Mouse (Mus musculus): Measurements from ENCODE around the gene Tmcc3. TPM values are rescaled to one million over a fixed set of nuclear protein-coding genes. Genes with fewer than 3 reads are reported as not detected.

Tmcc3 gene
- total and polyA plus RNA-seq, 3 experiments = 11.3 to 30.1 (median 23.1) TPM

GRCm38 (mm10) chr10:94622281-94622680 lies 310.5 kb downstream of the Tmcc3 start:
- Histone ChIP-seq H3K27me3 (replicated peaks) (peaks cover 18% of the 10 kb centered on the region), H3K9me3 (replicated peaks; ENCODE audit: low read length) (no peaks in the 10 kb centered on the region), H3K36me3 (replicated peaks in 1 of 2; ENCODE audit: control insufficient read depth in 1 of 2, insufficient read depth in 1 of 2, low read length in 1 of 2) (no peaks in the 10 kb centered on the region), H3K4me2 (ENCODE audit: insufficient read depth, low read depth, poor library complexity, severe bottlenecking) (no peak overlapping the region), H3K4me3 (replicated peaks in 1 of 3; ENCODE audit: low read depth in 2 of 3, low read length in 2 of 3, poor library complexity in 1 of 3) (no peak overlapping the region), H3K9ac (ENCODE audit: insufficient read depth, low read depth) (no peak overlapping the region), H3K27ac (ENCODE audit: insufficient read depth, low read depth) (no peak overlapping the region), H3K79me2 (replicated peaks; ENCODE audit: control insufficient read depth, extremely low read depth, insufficient read depth, poor library complexity, severe bottlenecking) (no peaks in the 10 kb centered on the region), H3K4me1 (ENCODE audit: control insufficient read depth in 1 of 2, insufficient read depth in 2 of 2) (peaks cover 7 to 21% of the 10 kb centered on the region in 2 experiments)
- in situ Hi-C loops (cut with MboI; ENCODE audit: low pct_ligation_motif_present, low pct_unique_long_range_greater_than_20kb, low sequenced_read_pairs) (loop anchor here (5.0 kb wide), 1 partner anchor 330 kb away; no protein-coding TSS in a partner anchor), dilution Hi-C loops (cut with MboI; ENCODE audit: extremely low pct_ligation_motif_present, extremely low pct_unique_long_range_greater_than_20kb, low sequenced_read_pairs) (no loop called here)
- no peak for DNase-seq (ENCODE audit: extremely low read depth)
- TF ChIP-seq MAFK (IDR thresholded peaks at IDR 0.05; ENCODE audit: insufficient replicate concordance, low read length) (no peak), TBP (conservative IDR thresholded peaks at IDR 0.05; ENCODE audit: low read depth, low read length) (no peak), HCFC1 (IDR thresholded peaks at IDR 0.05; ENCODE audit: low read depth, low read length) (no peak), USF2 (conservative IDR thresholded peaks at IDR 0.05; ENCODE audit: low read depth, low read length) (no peak), MAX (IDR thresholded peaks at IDR 0.05; ENCODE audit: low read length) (no peak), TCF12 (IDR thresholded peaks at IDR 0.05; ENCODE audit: low read depth, low read length) (no peak), EP300 (IDR thresholded peaks at IDR 0.05; ENCODE audit: low read length) (no peak), POLR2A (IDR thresholded peaks at IDR 0.05; ENCODE audit: low read depth, low read length) (no peak), JUND (conservative IDR thresholded peaks at IDR 0.05; ENCODE audit: low read depth, low read length) (no peak)

- Histone ChIP-seq H3K9me3 (replicated peaks; ENCODE audit: low read length) (no peaks in the 10 kb centered on the region), H3K79me2 (replicated peaks; ENCODE audit: control insufficient read depth, extremely low read depth, insufficient read depth, poor library complexity, severe bottlenecking) (no peaks in the 10 kb centered on the region), H3K27me3 (replicated peaks) (peaks cover 15% of the 10 kb centered on the region), H3K4me2 (ENCODE audit: insufficient read depth, low read depth, poor library complexity, severe bottlenecking) (no peak overlapping the region), H3K36me3 (replicated peaks in 1 of 2; ENCODE audit: control insufficient read depth in 1 of 2, insufficient read depth in 1 of 2, low read length in 1 of 2) (no peaks in the 10 kb centered on the region), H3K9ac (ENCODE audit: insufficient read depth, low read depth) (no peak overlapping the region), H3K4me3 (replicated peaks in 1 of 3; ENCODE audit: low read depth in 2 of 3, low read length in 2 of 3, poor library complexity in 1 of 3) (no peak overlapping the region), H3K27ac (ENCODE audit: insufficient read depth, low read depth) (no peak overlapping the region), H3K4me1 (ENCODE audit: control insufficient read depth in 1 of 2, insufficient read depth in 2 of 2) (peaks cover 7 to 21% of the 10 kb centered on the region in 2 experiments)
- in situ Hi-C loops (cut with MboI; ENCODE audit: low pct_ligation_motif_present, low pct_unique_long_range_greater_than_20kb, low sequenced_read_pairs) (loop anchor here (5.0 kb wide), 1 partner anchor 329 kb away; no protein-coding TSS in a partner anchor), dilution Hi-C loops (cut with MboI; ENCODE audit: extremely low pct_ligation_motif_present, extremely low pct_unique_long_range_greater_than_20kb, low sequenced_read_pairs) (no loop called here)
- no peak for DNase-seq (ENCODE audit: extremely low read depth)
- TF ChIP-seq NRF1 (IDR thresholded peaks at IDR 0.05; ENCODE audit: low read depth, low read length) = no peak
- TF ChIP-seq MAX (IDR thresholded peaks at IDR 0.05; ENCODE audit: low read length) = no peak
- TF ChIP-seq HCFC1 (IDR thresholded peaks at IDR 0.05; ENCODE audit: low read depth, low read length) = no peak
These were observed 311.1 kb downstream of the Tmcc3 start for GRCm38 (mm10) chr10:94622828-94623227.

DNA sequence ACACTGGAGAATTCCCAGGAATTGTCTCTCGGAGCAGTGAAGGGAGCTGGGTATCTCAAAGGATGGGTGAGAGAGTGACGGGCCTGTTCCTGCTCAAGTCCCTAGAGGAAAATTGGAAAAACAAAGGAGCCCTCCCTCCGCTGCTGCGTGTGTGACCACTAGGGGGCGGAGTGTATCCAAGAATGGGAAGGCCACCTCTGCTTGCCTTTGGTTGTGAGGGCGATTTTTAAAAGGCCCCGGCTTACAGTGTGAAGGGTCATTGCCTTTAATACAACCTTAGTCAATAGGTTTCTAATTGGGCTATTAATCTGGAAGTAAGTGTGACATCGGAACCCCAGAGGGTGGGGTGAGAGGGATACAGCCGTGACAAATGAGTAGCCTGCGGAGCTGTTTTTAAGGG lies 311.9 kb downstream of the Tmcc3 start:
- H3K79me2 ChIP-seq (replicated peaks; ENCODE audit: control insufficient read depth, extremely low read depth, insufficient read depth, poor library complexity, severe bottlenecking) = no peaks in the 10 kb centered on the region
- H3K4me3 ChIP-seq (replicated peaks in 1 of 3; ENCODE audit: low read depth in 2 of 3, low read length in 2 of 3, poor library complexity in 1 of 3) = no peak overlapping the region
- H3K4me1 ChIP-seq (ENCODE audit: control insufficient read depth in 1 of 2, insufficient read depth in 2 of 2) = peaks cover 7 to 21% of the 10 kb centered on the region in 2 experiments
- in situ Hi-C loops (cut with MboI; ENCODE audit: low pct_ligation_motif_present, low pct_unique_long_range_greater_than_20kb, low sequenced_read_pairs) = loop anchor here (5.0 kb wide), 1 partner anchor 329 kb away; no protein-coding TSS in a partner anchor
- H3K9me3 ChIP-seq (replicated peaks; ENCODE audit: low read length) = no peaks in the 10 kb centered on the region
- 0 out of 2 replicates have a peak, but pooled peaks have one; percentile 11 for TF ChIP-seq TCF12 (IDR thresholded peaks at IDR 0.05; ENCODE audit: low read depth, low read length)
- peak; percentile 62; the same call in 1 of the 2 replicates for TF ChIP-seq MAZ (IDR thresholded peaks at IDR 0.05; ENCODE audit: low read depth, low read length)
- peak; percentile 76 for TF ChIP-seq ZC3H11A (IDR thresholded peaks at IDR 0.05; ENCODE audit: low read depth, low read length)
- no peak for TF ChIP-seq PAX5 (IDR thresholded peaks at IDR 0.05; ENCODE audit: low read length)
- TF ChIP-seq RAD21 (IDR thresholded peaks at IDR 0.05; ENCODE audit: low read depth, low read length) = peak; percentile 98
- TF ChIP-seq KAT2A (IDR thresholded peaks at IDR 0.05; ENCODE audit: insufficient replicate concordance, low read length) = 0 out of 2 replicates have a peak, but pooled peaks have one; percentile 31
- no peak for TF ChIP-seq CHD2 (IDR thresholded peaks at IDR 0.05; ENCODE audit: low read length)
- peak; percentile 34; the same call in 1 of the 2 replicates for TF ChIP-seq IRF4 (IDR thresholded peaks at IDR 0.05; ENCODE audit: low read depth, low read length)
- TF ChIP-seq SMC3 (IDR thresholded peaks at IDR 0.05; ENCODE audit: low read depth, low read length) = peak; percentile 87
- TF ChIP-seq NELFE (IDR thresholded peaks at IDR 0.05; ENCODE audit: low read depth, low read length) = peak; percentile 28; the same call in 1 of the 2 replicates
- TF ChIP-seq MXI1 (IDR thresholded peaks at IDR 0.05; ENCODE audit: low read depth, low read length) = no peak
- peak; percentile 87 to 93 for TF ChIP-seq CTCF (conservative IDR thresholded peaks at IDR 0.05 in 1 of 2, IDR thresholded peaks at IDR 0.05 in 1 of 2; ENCODE audit: low read depth in 2 of 2, low read length in 2 of 2)
- TF ChIP-seq MEF2A (IDR thresholded peaks at IDR 0.05; ENCODE audit: borderline replicate concordance, low read depth, low read length) = 0 out of 2 replicates have a peak, but pooled peaks have one; percentile 53
- peaks cover 15% of the 10 kb centered on the region for H3K27me3 ChIP-seq (replicated peaks)
- H3K4me2 ChIP-seq (ENCODE audit: insufficient read depth, low read depth, poor library complexity, severe bottlenecking) = no peak overlapping the region
- DNase-seq (ENCODE audit: extremely low read depth) = peak; percentile 58
- H3K27ac ChIP-seq (ENCODE audit: insufficient read depth, low read depth) = no peak overlapping the region
- no peak overlapping the region for H3K9ac ChIP-seq (ENCODE audit: insufficient read depth, low read depth)
- dilution Hi-C loops (cut with MboI; ENCODE audit: extremely low pct_ligation_motif_present, extremely low pct_unique_long_range_greater_than_20kb, low sequenced_read_pairs) = no loop called here
- no peaks in the 10 kb centered on the region for H3K36me3 ChIP-seq (replicated peaks in 1 of 2; ENCODE audit: control insufficient read depth in 1 of 2, insufficient read depth in 1 of 2, low read length in 1 of 2)
